Mouse (Mus musculus) hindbrain, embryonic 14.5 days (tissue): ENCODE measurements around the gene Setdb1. TPM values are rescaled to one million over a fixed set of nuclear protein-coding genes. Genes with fewer than 3 reads are reported as not detected.
A peak's percentile ranks its signal among the peaks of the same experiment; 100 is the strongest.

Experiments used
- ATAC-seq: fragments of 200-750 bp; cut with Nextera tagmentation; 2 replicates; pipeline ENCODE4 v1.8.0; 2017; ENCODE audit warnings: moderate number of reproducible peaks, mild to moderate bottlenecking, moderate TSS enrichment, moderate library complexity; ENCODE audit not compliant: low FRiP score
- DNase-seq: peaks from one replicate; pipeline ENCODE4 v3.0.0-alpha.2; 2015; ENCODE audit warnings: low spot score
- H3K27ac ChIP-seq: fragments of 300-500 bp; sonication (generic); 2 replicates; pipeline ENCODE4 v1.5.1; 2014; ENCODE audit warnings: mild to moderate bottlenecking, moderate library complexity
- H3K27me3 ChIP-seq: fragments of 300-500 bp; sonication (generic); 2 replicates; pipeline ENCODE4 v1.6.1; 2014; ENCODE audit warnings: mild to moderate bottlenecking, low read length, mixed read lengths; ENCODE audit not compliant: control insufficient read depth, insufficient read depth
- H3K36me3 ChIP-seq: fragments of 300-500 bp; sonication (generic); replicated peaks from 2 replicates; pipeline ENCODE4 v1.6.1; 2014; ENCODE audit not compliant: control insufficient read depth, insufficient read depth
- H3K4me1 ChIP-seq: fragments of 300-500 bp; sonication (generic); replicated peaks from 2 replicates; pipeline ENCODE4 v1.6.1; 2014; ENCODE audit warnings: antibody characterized with exemption, low read length, mixed read lengths; ENCODE audit not compliant: control insufficient read depth, insufficient read depth
- H3K4me2 ChIP-seq: fragments of 300-500 bp; sonication (generic); replicated peaks from 2 replicates; pipeline ENCODE4 v1.6.1; 2014; ENCODE audit warnings: mild to moderate bottlenecking, moderate library complexity
- H3K4me3 ChIP-seq: fragments of 300-500 bp; sonication (generic); replicated peaks from 2 replicates; pipeline ENCODE4 v1.5.1; 2014; ENCODE audit warnings: mild to moderate bottlenecking, low read length
- H3K9ac ChIP-seq: fragments of 300-500 bp; sonication (generic); 2 replicates; pipeline ENCODE4 v1.6.1; 2014
- H3K9me3 ChIP-seq: fragments of 300-500 bp; sonication (generic); 2 replicates; pipeline ENCODE4 v1.6.1; 2016; ENCODE audit warnings: low read length; ENCODE audit not compliant: control insufficient read depth
- WGBS: fragments of 180-500 bp; shearing (Covaris S2); extraction: QIAGEN DNeasy Blood & Tissue Kit; methylation state at CpG from one replicate; pipeline ENCODE4 v1.1.7; 2014; 5-methylcytosine and 5-hydroxymethylcytosine counted together
- polyA plus RNA-seq: library from polyadenylated mRNA; unstranded; fragments of >200 nt; fragmentation: Nextera tagmentation; extraction: Ambion mirVana; gene quantifications from 2 replicates; pipeline ENCODE4 v1.2.1, GENCODE M21; 2014

Gene Setdb1
- polyA plus RNA-seq, 1 experiment from 2014 or later, result 47.6 TPM

- H3K4me3 ChIP-seq, result peak within 1 kb of the TSS; percentile 72
- peak within 1 kb of the TSS; percentile 88 for H3K27ac ChIP-seq
- H3K27me3 ChIP-seq, result no peaks in the 10 kb centered on the region
- DNase-seq (peak; percentile 97), ATAC-seq (peak; percentile 91)
- under 1% methylated on average over 53 of the region's 53 CpGs for WGBS
- H3K36me3 ChIP-seq, result no peaks in the 10 kb centered on the region
- H3K4me1 ChIP-seq, result peaks cover 31% of the 10 kb centered on the region
- H3K9me3 ChIP-seq, result no peaks in the 10 kb centered on the region
- peak within 1 kb of the TSS; percentile 80 for H3K4me2 ChIP-seq
- H3K9ac ChIP-seq, result peak within 1 kb of the TSS; percentile 87
These were observed 75.5 kb downstream of the Setdb1 start, which contains the start of the genes Mindy1 and Prune1 for GRCm38 (mm10) chr3:95281216-95282126. Mindy1 (plus strand) TSS chr3:95281345. Prune1 (minus strand) TSS chr3:95282076.

GRCm38 (mm10) chr3:95280747-95281146 lies 76.3 kb downstream of the Setdb1 start:
- Histone ChIP-seq H3K4me2 (peak overlapping the region; percentile 80), H3K9me3 (no peaks in the 10 kb centered on the region), H3K9ac (peak overlapping the region; percentile 87), H3K4me3 (peak overlapping the region; percentile 72), H3K4me1 (peaks cover 31% of the 10 kb centered on the region), H3K27ac (peak overlapping the region; percentile 88), H3K36me3 (no peaks in the 10 kb centered on the region), H3K27me3 (no peaks in the 10 kb centered on the region)
- ATAC-seq (no peak), DNase-seq (peak; percentile 55)
- WGBS, result 29% methylated on average over 8 of the region's 8 CpGs

- no peak for DNase-seq
- no peaks in the 10 kb centered on the region for H3K36me3 ChIP-seq
- no peak overlapping the region for H3K27ac ChIP-seq
- peaks cover 9% of the 10 kb centered on the region; the same call in 1 of the 2 replicates for H3K4me1 ChIP-seq
- H3K4me3 ChIP-seq, result no peak overlapping the region
- H3K9me3 ChIP-seq, result no peaks in the 10 kb centered on the region
- H3K4me2 ChIP-seq, result no peak overlapping the region
- WGBS, result 91% methylated on average over 1 of the region's 1 CpGs
- no peaks in the 10 kb centered on the region for H3K27me3 ChIP-seq
- no peak overlapping the region for H3K9ac ChIP-seq
- ATAC-seq, result no peak
These were observed 79.9 kb downstream of the Setdb1 start for GRCm38 (mm10) chr3:95277149-95277551.

GRCm38 (mm10) chr3:95276428-95276934 lies 80.5 kb downstream of the Setdb1 start:
- H3K9ac ChIP-seq, result no peak overlapping the region
- H3K4me1 ChIP-seq, result peaks cover 7% of the 10 kb centered on the region; the same call in 1 of the 2 replicates
- no peak overlapping the region for H3K4me2 ChIP-seq
- WGBS, result 81% methylated on average over 5 of the region's 5 CpGs
- ATAC-seq (no peak), DNase-seq (no peak)
- no peaks in the 10 kb centered on the region for H3K36me3 ChIP-seq
- no peaks in the 10 kb centered on the region for H3K27me3 ChIP-seq
- H3K4me3 ChIP-seq, result no peak overlapping the region
- H3K27ac ChIP-seq, result no peak overlapping the region
- H3K9me3 ChIP-seq, result no peaks in the 10 kb centered on the region

- H3K4me2 ChIP-seq, result no peak overlapping the region
- WGBS, result 91% methylated on average over 6 of the region's 6 CpGs
- DNase-seq (no peak), ATAC-seq (no peak)
- H3K27me3 ChIP-seq, result no peaks in the 10 kb centered on the region
- H3K9ac ChIP-seq, result no peak overlapping the region
- H3K36me3 ChIP-seq, result no peaks in the 10 kb centered on the region
- H3K9me3 ChIP-seq, result no peaks in the 10 kb centered on the region
- no peaks in the 10 kb centered on the region for H3K4me1 ChIP-seq
- H3K4me3 ChIP-seq, result no peak overlapping the region
- no peak overlapping the region for H3K27ac ChIP-seq
These were observed 81.8 kb downstream of the Setdb1 start for GRCm38 (mm10) chr3:95275161-95275560.

- Histone ChIP-seq H3K4me3 (no peak overlapping the region), H3K27me3 (no peaks in the 10 kb centered on the region), H3K9me3 (no peaks in the 10 kb centered on the region), H3K36me3 (0 out of 2 replicates have a peak, but pooled peaks cover under 1% of the 10 kb centered on the region), H3K27ac (no peak overlapping the region), H3K9ac (no peak overlapping the region), H3K4me1 (no peaks in the 10 kb centered on the region), H3K4me2 (no peak overlapping the region)
- 90% methylated on average over 4 of the region's 4 CpGs for WGBS
- no peak for DNase-seq
- no peak for ATAC-seq
These were observed 82.5 kb downstream of the Setdb1 start for GRCm38 (mm10) chr3:95274453-95274852.

Other genes starting within 250 kb of the Setdb1 start
- 148 and 150 TPM in 2 replicates for gene Vps72, start 246.2 kb downstream of the Setdb1 start, polyA plus RNA-seq
- gene Tmod4, start 232.7 kb downstream of the Setdb1 start, polyA plus RNA-seq, result 0.61 and 1.7 TPM in 2 replicates
- gene Scnm1, start 223.2 kb downstream of the Setdb1 start, polyA plus RNA-seq, result 71.4 and 82.4 TPM in 2 replicates
- gene Lysmd1, start 223.1 kb downstream of the Setdb1 start, polyA plus RNA-seq, result 34.0 and 35.7 TPM in 2 replicates
- 2.3 and 2.7 TPM in 2 replicates for gene Tnfaip8l2, start 214.8 kb downstream of the Setdb1 start, polyA plus RNA-seq
- gene Sema6c, start 196.7 kb downstream of the Setdb1 start, polyA plus RNA-seq, result 35.8 and 36.5 TPM in 2 replicates
- gene Gabpb2, start 139.3 kb downstream of the Setdb1 start, polyA plus RNA-seq, result 3.0 and 3.9 TPM in 2 replicates
- gene Cdc42se1, start 128.5 kb downstream of the Setdb1 start, polyA plus RNA-seq, result 65.0 and 70.1 TPM in 2 replicates
- gene Mllt11, start 125.0 kb downstream of the Setdb1 start, polyA plus RNA-seq, result 560 and 570 TPM in 2 replicates
- gene Gm128, start 115.6 kb downstream of the Setdb1 start, polyA plus RNA-seq, result 0.16 TPM in 1 of 2 replicates, not detected in the other
- gene Bnipl, start 106.0 kb downstream of the Setdb1 start, polyA plus RNA-seq, result 0.27 TPM in 1 of 2 replicates, not detected in the other
- 37.8 and 38.9 TPM in 2 replicates for gene Mindy1, start 75.9 kb downstream of the Setdb1 start, polyA plus RNA-seq
- 63.8 and 66.0 TPM in 2 replicates for gene Prune1, start 75.1 kb downstream of the Setdb1 start, polyA plus RNA-seq
- 0.24 and 0.52 TPM in 2 replicates for gene Anxa9, start 50.0 kb downstream of the Setdb1 start, polyA plus RNA-seq
- gene Cers2, start 42.4 kb downstream of the Setdb1 start, polyA plus RNA-seq, result 81.8 and 88.3 TPM in 2 replicates
- gene 4930558C23Rik, start 45.6 kb upstream of the Setdb1 start, polyA plus RNA-seq, result not detected in 2 replicates
- 12.3 and 13.3 TPM in 2 replicates for gene Arnt, start 77.2 kb upstream of the Setdb1 start, polyA plus RNA-seq
- 9.1 and 11.5 TPM in 2 replicates for gene Ctsk, start 142.1 kb upstream of the Setdb1 start, polyA plus RNA-seq
- gene Ctss, start 169.6 kb upstream of the Setdb1 start, polyA plus RNA-seq, result 16.3 and 17.7 TPM in 2 replicates
- gene Hormad1, start 202.5 kb upstream of the Setdb1 start, polyA plus RNA-seq, result not detected in 2 replicates
- 30.9 and 34.6 TPM in 2 replicates for gene Golph3l, start 231.7 kb upstream of the Setdb1 start, polyA plus RNA-seq